Mouse (Mus musculus): ENCODE measurements at regions not wholly inside any gene's neighbourhood (a gene's known extent, or its start where the extent isn't known, plus 50 kb on each side); places are given as distances from the start of the nearest gene placed in this dataset.

GRCm38 (mm10) chr15:10767535-10767934, 53.1 kb upstream of the Rai14 start:
- Histone ChIP-seq H3K27me3 (no peaks in the 10 kb centered on the region), H3K9ac (no peak overlapping the region), H3K27ac (no peak overlapping the region), H3K4me1 (peaks cover 17% of the 10 kb centered on the region), H3K36me3 (no peaks in the 10 kb centered on the region), H3K4me3 (replicated peaks) (no peak overlapping the region), H3K4me2 (no peak overlapping the region), H3K9me3 (replicated peaks) (no peaks in the 10 kb centered on the region)
- no peak for ATAC-seq (replicated peaks; ENCODE audit: low FRiP score)
- 69% methylated on average over 6 of the region's 6 CpGs for WGBS

- WGBS: 21% methylated on average over 5 of the region's 5 CpGs
These were observed 56.2 kb upstream of the Rai14 start for GRCm38 (mm10) chr15:10770410-10771310.

GRCm38 (mm10) chr15:10771311-10771690, 56.9 kb upstream of the Rai14 start:
- Histone ChIP-seq H3K4me1 (peaks cover 17% of the 10 kb centered on the region), H3K27ac (peak overlapping the region; percentile 4), H3K9ac (no peak overlapping the region), H3K27me3 (no peaks in the 10 kb centered on the region), H3K4me2 (no peak overlapping the region), H3K4me3 (replicated peaks) (no peak overlapping the region), H3K9me3 (replicated peaks) (no peaks in the 10 kb centered on the region), H3K36me3 (no peaks in the 10 kb centered on the region)
- no peak for ATAC-seq (replicated peaks; ENCODE audit: low FRiP score)
- 18% methylated on average over 4 of the region's 4 CpGs for WGBS

More at GRCm38 (mm10) chr15:10770410-10771310, 56.2 kb upstream of the Rai14 start:
- ATAC-seq (replicated peaks; ENCODE audit: low FRiP score): peak; percentile 33; the same call in 1 of the 2 replicates
- H3K4me3 ChIP-seq (replicated peaks): no peak overlapping the region
- H3K4me1 ChIP-seq: peaks cover 17% of the 10 kb centered on the region
- H3K27me3 ChIP-seq: no peaks in the 10 kb centered on the region
- H3K9me3 ChIP-seq (replicated peaks): no peaks in the 10 kb centered on the region
- no peak overlapping the region for H3K4me2 ChIP-seq
- no peaks in the 10 kb centered on the region for H3K36me3 ChIP-seq
- H3K27ac ChIP-seq: peak overlapping the region; percentile 54
- H3K9ac ChIP-seq: no peak overlapping the region

- H3K4me1 ChIP-seq: no peaks in the 10 kb centered on the region
- WGBS: 84% methylated on average over 13 of the region's 13 CpGs
- no peak for ATAC-seq (replicated peaks; ENCODE audit: low FRiP score)
- no peaks in the 10 kb centered on the region for H3K9me3 ChIP-seq (replicated peaks)
- no peak overlapping the region for H3K4me3 ChIP-seq (replicated peaks)
- H3K27me3 ChIP-seq: no peaks in the 10 kb centered on the region
- H3K9ac ChIP-seq: no peak overlapping the region
- H3K4me2 ChIP-seq: no peak overlapping the region
- no peak overlapping the region for H3K27ac ChIP-seq
- no peaks in the 10 kb centered on the region for H3K36me3 ChIP-seq
These were observed 65.7 kb upstream of the Rai14 start for GRCm38 (mm10) chr15:10779941-10780620.

- H3K27me3 ChIP-seq: no peaks in the 10 kb centered on the region
- ATAC-seq (replicated peaks; ENCODE audit: low FRiP score): no peak
- H3K36me3 ChIP-seq: no peaks in the 10 kb centered on the region
- H3K4me1 ChIP-seq: no peaks in the 10 kb centered on the region
- H3K9me3 ChIP-seq (replicated peaks): no peaks in the 10 kb centered on the region
- H3K27ac ChIP-seq: no peak overlapping the region
- H3K4me3 ChIP-seq (replicated peaks): no peak overlapping the region
- no peak overlapping the region for H3K4me2 ChIP-seq
- 62% methylated on average over 6 of the region's 6 CpGs for WGBS
- no peak overlapping the region for H3K9ac ChIP-seq
These were observed 74.9 kb upstream of the Rai14 start for GRCm38 (mm10) chr15:10789371-10789770.

GRCm38 (mm10) chr15:10790862-10791497, 76.6 kb upstream of the Rai14 start:
- no peaks in the 10 kb centered on the region for H3K4me1 ChIP-seq
- H3K27me3 ChIP-seq: no peaks in the 10 kb centered on the region
- H3K9me3 ChIP-seq (replicated peaks): no peaks in the 10 kb centered on the region
- no peak overlapping the region for H3K27ac ChIP-seq
- no peak overlapping the region for H3K4me2 ChIP-seq
- 85% methylated on average over 3 of the region's 3 CpGs for WGBS
- ATAC-seq (replicated peaks; ENCODE audit: low FRiP score): no peak
- no peak overlapping the region for H3K9ac ChIP-seq
- H3K36me3 ChIP-seq: no peaks in the 10 kb centered on the region
- H3K4me3 ChIP-seq (replicated peaks): no peak overlapping the region

GRCm38 (mm10) chr15:10791516-10792112, 77.2 kb upstream of the Rai14 start:
- no peaks in the 10 kb centered on the region for H3K4me1 ChIP-seq
- no peaks in the 10 kb centered on the region for H3K36me3 ChIP-seq
- H3K9ac ChIP-seq: no peak overlapping the region
- no peak overlapping the region for H3K4me3 ChIP-seq (replicated peaks)
- WGBS: 87% methylated on average over 3 of the region's 3 CpGs
- no peak overlapping the region for H3K4me2 ChIP-seq
- no peak overlapping the region for H3K27ac ChIP-seq
- H3K9me3 ChIP-seq (replicated peaks): no peaks in the 10 kb centered on the region
- no peak for ATAC-seq (replicated peaks; ENCODE audit: low FRiP score)
- no peaks in the 10 kb centered on the region for H3K27me3 ChIP-seq

- Histone ChIP-seq H3K27me3 (no peaks in the 10 kb centered on the region), H3K4me2 (no peak overlapping the region), H3K9ac (no peak overlapping the region), H3K9me3 (replicated peaks) (no peaks in the 10 kb centered on the region), H3K36me3 (no peaks in the 10 kb centered on the region), H3K4me3 (replicated peaks) (no peak overlapping the region), H3K27ac (no peak overlapping the region), H3K4me1 (no peaks in the 10 kb centered on the region)
- WGBS: 79% methylated on average over 7 of the region's 7 CpGs
- ATAC-seq (replicated peaks; ENCODE audit: low FRiP score): no peak
These were observed 77.7 kb upstream of the Rai14 start for GRCm38 (mm10) chr15:10792156-10792555.

- Histone ChIP-seq H3K27me3 (no peaks in the 10 kb centered on the region), H3K9ac (no peak overlapping the region), H3K4me2 (no peak overlapping the region), H3K27ac (no peak overlapping the region), H3K4me3 (replicated peaks) (no peak overlapping the region), H3K4me1 (no peaks in the 10 kb centered on the region), H3K9me3 (replicated peaks) (no peaks in the 10 kb centered on the region), H3K36me3 (no peaks in the 10 kb centered on the region)
- no peak for ATAC-seq (replicated peaks; ENCODE audit: low FRiP score)
- 88% methylated on average over 7 of the region's 7 CpGs for WGBS
These were observed 80.8 kb upstream of the Rai14 start for GRCm38 (mm10) chr15:10795126-10795792.

- no peak overlapping the region for H3K4me2 ChIP-seq
- H3K27me3 ChIP-seq: no peaks in the 10 kb centered on the region
- no peak overlapping the region for H3K9ac ChIP-seq
- H3K36me3 ChIP-seq: no peaks in the 10 kb centered on the region
- H3K27ac ChIP-seq: no peak overlapping the region
- H3K4me3 ChIP-seq (replicated peaks): no peak overlapping the region
- no peaks in the 10 kb centered on the region for H3K4me1 ChIP-seq
- ATAC-seq (replicated peaks; ENCODE audit: low FRiP score): no peak
- no peaks in the 10 kb centered on the region for H3K9me3 ChIP-seq (replicated peaks)
These were observed 85.2 kb upstream of the Rai14 start for GRCm38 (mm10) chr15:10799656-10800055.

- ATAC-seq (replicated peaks; ENCODE audit: low FRiP score): no peak
- Histone ChIP-seq H3K36me3 (no peaks in the 10 kb centered on the region), H3K4me2 (no peak overlapping the region), H3K9ac (no peak overlapping the region), H3K27me3 (no peaks in the 10 kb centered on the region), H3K9me3 (replicated peaks) (no peaks in the 10 kb centered on the region), H3K4me1 (peaks cover 26% of the 10 kb centered on the region), H3K27ac (no peak overlapping the region), H3K4me3 (replicated peaks) (no peak overlapping the region)
- WGBS: 77% methylated on average over 2 of the region's 2 CpGs
These were observed 99.8 kb upstream of the Rai14 start for GRCm38 (mm10) chr15:10814195-10814594.

Measured in kidney, embryonic 15.5 days (tissue).